Mouse (Mus musculus) MEL (cell line): ENCODE data around the gene Treh. TPM values are rescaled to one million over a fixed set of nuclear protein-coding genes. Genes with fewer than 3 reads are reported as not detected.

Source experiments
- DNase-seq: peaks from one replicate; pipeline ENCODE4 v3.0.0; 2011; ENCODE audit warnings: low read depth, low spot score
- H3K27ac ChIP-seq: 2 replicates; pipeline ENCODE4 v1.5.1; 2012; ENCODE audit warnings: low read depth, mild to moderate bottlenecking, control low read depth, low read length, moderate library complexity; ENCODE audit not compliant: control insufficient read depth
- H3K27me3 ChIP-seq, 2 experiments: fragments of 150-350 bp in 1 of 2; sonication (generic) in 1 of 2; 2 replicates each; pipeline ENCODE4 v1.6.1; 2012; ENCODE audit warnings: low read length in 2 of 2, mild to moderate bottlenecking in 2 of 2, improper control_type of control experiment in 1 of 2, moderate library complexity in 1 of 2; ENCODE audit not compliant: insufficient read depth in 2 of 2, control insufficient read depth in 1 of 2
- H3K36me3 ChIP-seq, 2 experiments: 2 replicates each; pipeline ENCODE4 v1.6.1; 2012 to 2014; ENCODE audit warnings: low read length in 2 of 2, improper control_type of control experiment in 1 of 2, inconsistent platforms in 1 of 2, mild to moderate bottlenecking in 1 of 2; ENCODE audit not compliant: insufficient read depth in 2 of 2, control insufficient read depth in 1 of 2
- H3K4me1 ChIP-seq, 2 experiments: fragments of 150-350 bp in 1 of 2; sonication (generic) in 1 of 2; 2 replicates each; pipeline ENCODE4 v1.6.1; 2012; ENCODE audit warnings: low read length in 2 of 2, improper control_type of control experiment in 1 of 2, mild to moderate bottlenecking in 1 of 2; ENCODE audit not compliant: insufficient read depth in 2 of 2, control insufficient read depth in 1 of 2
- H3K4me3 ChIP-seq, 2 experiments: fragments of 150-350 bp in 1 of 2; sonication (generic) in 1 of 2; 2 replicates each; pipeline ENCODE4 v1.5.1; 2012; ENCODE audit warnings: low read depth in 2 of 2, low read length in 2 of 2, mild to moderate bottlenecking in 2 of 2, moderate library complexity in 2 of 2, control low read depth in 1 of 2, improper control_type of control experiment in 1 of 2; ENCODE audit not compliant: control insufficient read depth in 1 of 2, insufficient read depth in 1 of 2
- H3K79me2 ChIP-seq: 2 replicates; pipeline ENCODE4 v1.6.1; 2012; ENCODE audit warnings: mild to moderate bottlenecking, low read length, moderate library complexity; ENCODE audit not compliant: control insufficient read depth, poor library complexity, insufficient read depth
- H3K9ac ChIP-seq: 2 replicates; pipeline ENCODE4 v1.6.1; 2012; ENCODE audit warnings: low read depth, mild to moderate bottlenecking, control low read depth, low read length, moderate library complexity; ENCODE audit not compliant: control insufficient read depth, poor library complexity, severe bottlenecking
- H3K9me3 ChIP-seq: fragments of 150-350 bp; sonication (generic); replicated peaks from 2 replicates; pipeline ENCODE4 v1.6.1; 2012; ENCODE audit warnings: mild to moderate bottlenecking, low read length, improper control_type of control experiment, moderate library complexity; ENCODE audit not compliant: insufficient read depth
- BHLHE40 ChIP-seq: IDR thresholded peaks from 2 replicates; pipeline ENCODE4 v1.6.1; 2012; ENCODE audit warnings: low read depth, mild to moderate bottlenecking, inconsistent platforms, low read length, improper control_type of control experiment, borderline replicate concordance
- CHD2 ChIP-seq: IDR thresholded peaks from 2 replicates; pipeline ENCODE4 v1.6.1; 2011; ENCODE audit warnings: low read length, improper control_type of control experiment
- CTCF ChIP-seq, 3 experiments: IDR thresholded peaks in 2 of 3; conservative IDR thresholded peaks in 1 of 3; 2 replicates each; pipeline ENCODE4 v1.5.1; 2011 to 2012; ENCODE audit warnings: low read length in 3 of 3, low read depth in 2 of 3, mild to moderate bottlenecking in 2 of 3, improper control_type of control experiment in 1 of 3, inconsistent platforms in 1 of 3, mixed read lengths in 1 of 3, moderate library complexity in 1 of 3; ENCODE audit not compliant: control insufficient read depth in 1 of 3, insufficient read depth in 1 of 3, poor library complexity in 1 of 3, severe bottlenecking in 1 of 3
- ELF1 ChIP-seq: IDR thresholded peaks from 2 replicates; pipeline ENCODE4 v1.6.1; 2014; ENCODE audit warnings: low read depth, mild to moderate bottlenecking, inconsistent platforms, low read length, improper control_type of control experiment, moderate library complexity
- ETS1 ChIP-seq: IDR thresholded peaks from 2 replicates; pipeline ENCODE4 v1.6.1; 2012; ENCODE audit warnings: low read depth, mild to moderate bottlenecking, inconsistent platforms, low read length, improper control_type of control experiment, moderate library complexity
- GABPA ChIP-seq: IDR thresholded peaks from 2 replicates; pipeline ENCODE4 v1.6.1; 2012; ENCODE audit warnings: low read depth, mild to moderate bottlenecking, inconsistent platforms, low read length, improper control_type of control experiment, moderate library complexity
- KAT2A ChIP-seq: conservative IDR thresholded peaks from 2 replicates; pipeline ENCODE4 v1.6.1; 2012; ENCODE audit warnings: low read depth, low read length, improper control_type of control experiment, inconsistent platforms
- MAFK ChIP-seq: IDR thresholded peaks from 2 replicates; pipeline ENCODE4 v1.6.1; 2011; ENCODE audit warnings: low read depth, mild to moderate bottlenecking, low read length, improper control_type of control experiment, borderline replicate concordance
- MAZ ChIP-seq: IDR thresholded peaks from 2 replicates; pipeline ENCODE4 v1.6.1; 2012; ENCODE audit warnings: low read depth, mild to moderate bottlenecking, inconsistent platforms, low read length, improper control_type of control experiment
- MEF2A ChIP-seq: IDR thresholded peaks from 2 replicates; pipeline ENCODE4 v1.6.1; 2014; ENCODE audit warnings: low read depth, mild to moderate bottlenecking, inconsistent platforms, low read length, improper control_type of control experiment; ENCODE audit not compliant: poor library complexity, insufficient replicate concordance, severe bottlenecking; ENCODE audit errors: extremely low read depth
- MYC ChIP-seq: IDR thresholded peaks from 2 replicates; pipeline ENCODE4 v1.6.1; 2011; ENCODE audit warnings: low read depth, mild to moderate bottlenecking, low read length, improper control_type of control experiment, moderate library complexity
- NRF1 ChIP-seq: IDR thresholded peaks from 2 replicates; pipeline ENCODE4 v1.6.1; 2014; ENCODE audit warnings: low read depth, mild to moderate bottlenecking, inconsistent platforms, low read length, improper control_type of control experiment, moderate library complexity; ENCODE audit not compliant: poor library complexity, insufficient read depth, severe bottlenecking
- POLR2AphosphoS2 ChIP-seq: IDR thresholded peaks from 2 replicates; pipeline ENCODE4 v1.6.1; 2011; ENCODE audit warnings: low read length, improper control_type of control experiment
- RAD21 ChIP-seq: IDR thresholded peaks from 2 replicates; pipeline ENCODE4 v1.6.1; 2011; ENCODE audit warnings: mild to moderate bottlenecking, low read depth, low read length, improper control_type of control experiment
- SIN3A ChIP-seq: IDR thresholded peaks from 2 replicates; pipeline ENCODE4 v1.6.1; 2012; ENCODE audit warnings: low read length, improper control_type of control experiment, inconsistent platforms
- SMC3 ChIP-seq: IDR thresholded peaks from 2 replicates; pipeline ENCODE4 v1.6.1; 2011; ENCODE audit warnings: low read depth, low read length, improper control_type of control experiment
- TCF12 ChIP-seq: IDR thresholded peaks from 2 replicates; pipeline ENCODE4 v1.6.1; 2014; ENCODE audit warnings: low read depth, mild to moderate bottlenecking, inconsistent platforms, low read length, improper control_type of control experiment, moderate library complexity
- UBTF ChIP-seq: IDR thresholded peaks from 2 replicates; pipeline ENCODE4 v1.6.1; 2012; ENCODE audit warnings: low read depth, mild to moderate bottlenecking, inconsistent platforms, low read length, improper control_type of control experiment, moderate library complexity, borderline replicate concordance; ENCODE audit not compliant: insufficient read depth
- ZKSCAN1 ChIP-seq: IDR thresholded peaks from 2 replicates; pipeline ENCODE4 v1.6.1; 2012; ENCODE audit warnings: low read depth, mild to moderate bottlenecking, inconsistent platforms, low read length, improper control_type of control experiment, moderate library complexity
- ZNF384 ChIP-seq: IDR thresholded peaks from 2 replicates; pipeline ENCODE4 v1.6.1; 2012; ENCODE audit warnings: low read depth, mild to moderate bottlenecking, inconsistent platforms, low read length, improper control_type of control experiment
- polyA plus RNA-seq, 2 experiments: library from polyadenylated mRNA; stranded (reverse) in 1 of 2; unstranded in 1 of 2; fragments of >175 nt in 1 of 2; fragments of >200 nt in 1 of 2; gene quantifications; 2 replicates each; pipeline versions ENCODE4 v1.2.1 to v1.2.4; 2012; ENCODE audit warnings: low replicate concordance in 2 of 2, low read depth in 1 of 2; ENCODE audit not compliant: insufficient read length in 2 of 2, insufficient read depth in 1 of 2, missing spikeins in 1 of 2
- total RNA-seq: library from RNA; depleted of rRNA; stranded (reverse); fragments of 300-350 nt; gene quantifications from 2 replicates; pipeline ENCODE4 v1.2.3, GENCODE M21; 2012

Treh gene
- total and polyA plus RNA-seq, 3 experiments: not detected

DNA sequence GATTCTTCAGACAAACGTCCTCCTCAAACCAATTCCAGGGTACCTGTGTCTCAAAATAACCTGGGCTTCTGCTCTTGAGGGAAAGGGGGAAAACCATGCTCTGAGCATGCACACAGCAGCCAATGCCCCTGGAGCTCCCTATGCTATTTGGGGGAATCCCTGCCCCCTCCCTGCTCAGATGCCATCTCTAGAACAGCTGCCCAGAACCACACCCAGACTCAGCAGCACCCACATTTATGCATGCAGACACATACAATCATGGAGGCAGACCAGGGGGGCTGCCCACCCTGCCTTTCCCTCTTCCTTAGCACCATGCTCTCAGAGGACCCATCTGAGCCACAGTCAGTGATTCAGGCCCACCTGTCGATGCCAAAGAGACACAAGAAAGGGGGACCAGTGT is 40.5 kb downstream of the Treh start:
- Histone ChIP-seq H3K9ac (no peak overlapping the region), H3K36me3 (peaks cover 0 to 17% of the 10 kb centered on the region in 2 experiments; a peak in 2 of 4 replicates), H3K27ac (no peak overlapping the region), H3K27me3 (no peaks in the 10 kb centered on the region), H3K9me3 (no peaks in the 10 kb centered on the region), H3K4me1 (peaks cover 18 to 22% of the 10 kb centered on the region in 2 experiments), H3K79me2 (no peaks in the 10 kb centered on the region), H3K4me3 (no peak overlapping the region)
- DNase-seq: no peak
- TF ChIP-seq GABPA (no peak), CTCF (IDR thresholded peaks at IDR 0.05 in 2 of 3, conservative IDR thresholded peaks at IDR 0.05 in 1 of 3; ENCODE audit: control insufficient read depth in 1 of 3, insufficient read depth in 1 of 3, low read depth in 2 of 3, low read length in 3 of 3, poor library complexity in 1 of 3, severe bottlenecking in 1 of 3) (no peak), MAZ (no peak), POLR2AphosphoS2 (no peak), UBTF (no peak), MEF2A (no peak), ELF1 (no peak), BHLHE40 (no peak), KAT2A (no peak), NRF1 (no peak), TCF12 (no peak), SIN3A (no peak), MAFK (no peak), MYC (no peak), ZNF384 (no peak), RAD21 (no peak), SMC3 (no peak), ETS1 (no peak)

GRCm38 (mm10) chr9:44715109-44715508 is 42.1 kb downstream of the Treh start:
- no peak for TF ChIP-seq ZKSCAN1
- TF ChIP-seq CHD2: no peak
- no peaks in the 10 kb centered on the region for H3K27me3 ChIP-seq
- H3K4me3 ChIP-seq: no peak overlapping the region
- no peak for DNase-seq
- H3K27ac ChIP-seq: no peak overlapping the region
- H3K9ac ChIP-seq: no peak overlapping the region
- peaks cover 33 to 36% of the 10 kb centered on the region in 2 experiments for H3K4me1 ChIP-seq
- no peaks in the 10 kb centered on the region for H3K9me3 ChIP-seq
- peaks cover 0 to 28% of the 10 kb centered on the region in 2 experiments; a peak in 2 of 4 replicates for H3K36me3 ChIP-seq
- no peaks in the 10 kb centered on the region for H3K79me2 ChIP-seq
